Mouse (Mus musculus) bone marrow, adult 2 months (tissue): ENCODE data around the gene Hikeshi. TPM values are rescaled to one million over a fixed set of nuclear protein-coding genes. Genes with fewer than 3 reads are reported as not detected.

Experiments used
- H3K27ac ChIP-seq: fragments of 200-500 bp; 2 replicates; pipeline ENCODE4 v1.5.1; 2012; ENCODE audit warnings: low read depth, mild to moderate bottlenecking, control low read depth, inconsistent platforms, low read length; ENCODE audit not compliant: control insufficient read depth, poor library complexity, insufficient read depth
- H3K4me1 ChIP-seq: fragments of 200-500 bp; 2 replicates; pipeline ENCODE4 v1.6.1; 2011; ENCODE audit warnings: low read length; ENCODE audit not compliant: control insufficient read depth, insufficient read depth
- H3K4me3 ChIP-seq: fragments of 200-500 bp; replicated peaks from 2 replicates; pipeline ENCODE3; 2011; ENCODE audit warnings: mild to moderate bottlenecking, low read depth, low read length, control low read depth; ENCODE audit not compliant: control insufficient read depth
- CTCF ChIP-seq: fragments of 200-500 bp; IDR thresholded peaks from 2 replicates; pipeline ENCODE4 v1.5.1; 2011; ENCODE audit warnings: low read length, control low read depth; ENCODE audit not compliant: control insufficient read depth, insufficient read depth
- POLR2A ChIP-seq: fragments of 200-500 bp; IDR thresholded peaks from 2 replicates; pipeline ENCODE4 v1.6.1; 2011; ENCODE audit warnings: low read depth, mild to moderate bottlenecking, control low read depth, low read length, borderline replicate concordance; ENCODE audit not compliant: control insufficient read depth
- WGBS: fragments of 180-500 bp; shearing (Covaris S2); methylation state at CpG from one replicate; pipeline ENCODE4 v1.1.7; 2018; 5-methylcytosine and 5-hydroxymethylcytosine counted together
- polyA plus RNA-seq: library from polyadenylated mRNA; stranded (reverse); fragments of >200 nt; gene quantifications from 2 replicates; pipeline ENCODE4 v1.2.4, GENCODE M21; 2011; ENCODE audit warnings: low replicate concordance; ENCODE audit not compliant: missing spikeins, insufficient read depth, insufficient read length

Hikeshi gene
- polyA plus RNA-seq, 1 experiment, result 32.9 TPM

DNA sequence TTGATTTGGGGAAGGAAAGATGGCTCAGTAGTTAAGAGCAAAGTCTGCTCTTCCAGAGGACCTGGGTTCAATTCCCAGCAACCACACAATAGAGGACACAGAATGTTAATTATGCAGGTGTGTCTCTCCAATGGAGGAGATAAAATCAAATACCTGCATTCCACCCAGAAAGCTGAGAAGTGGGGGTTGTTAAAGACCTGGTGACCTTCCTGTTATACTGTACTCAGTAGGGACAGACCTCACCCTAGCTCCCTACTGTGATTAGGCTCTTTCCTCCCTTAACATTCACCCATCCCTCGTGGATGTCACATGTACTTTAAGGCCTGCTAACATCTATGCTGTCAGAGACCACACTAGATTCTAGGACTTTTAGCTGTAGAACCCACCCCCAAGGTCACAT is 34.6 kb upstream of the Hikeshi start:
- WGBS, result 83% methylated on average over 1 of the region's 1 CpGs
- Histone ChIP-seq H3K27ac (no peak overlapping the region), H3K4me3 (no peak overlapping the region), H3K4me1 (no peaks in the 10 kb centered on the region)
- TF ChIP-seq CTCF (no peak), POLR2A (no peak)

DNA sequence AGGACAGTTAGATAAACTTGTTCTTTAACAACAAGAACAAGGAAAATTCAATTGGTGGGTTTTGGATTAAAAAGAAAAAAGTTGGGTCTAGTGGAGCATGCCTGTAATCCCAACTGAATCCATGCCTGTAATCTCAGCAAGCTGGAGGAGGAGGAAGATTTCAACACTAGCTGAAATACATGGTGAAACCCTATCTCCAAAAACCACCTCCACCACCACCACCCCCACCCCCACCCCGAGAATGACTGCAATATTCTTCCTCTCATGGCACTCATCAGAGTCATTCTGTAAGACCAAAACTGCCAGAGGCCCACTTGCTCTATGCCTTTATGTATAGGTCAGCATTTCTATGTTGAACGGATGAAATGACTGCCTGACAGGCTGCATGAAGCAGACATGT is 26.2 kb upstream of the Hikeshi start:
- 50% methylated on average over 2 of the region's 2 CpGs for WGBS

DNA sequence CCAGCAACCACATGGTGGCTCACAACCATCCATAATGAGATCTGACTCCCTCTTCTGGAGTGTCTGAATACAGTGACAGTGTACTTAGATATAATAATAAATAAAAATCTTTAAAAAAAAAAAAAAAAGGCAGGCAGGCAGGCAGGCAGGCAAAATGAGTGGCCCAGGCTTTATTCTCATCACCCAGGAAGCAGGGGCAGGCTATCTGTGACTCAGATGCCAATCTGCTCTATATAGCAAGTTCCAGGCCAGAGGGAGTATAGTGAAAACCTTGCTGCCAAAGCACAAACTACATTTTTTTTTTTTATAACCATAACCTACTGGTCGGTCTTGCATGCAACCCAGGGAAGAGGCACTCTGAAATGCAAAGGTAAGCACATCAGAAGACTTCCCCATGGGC is 25.8 kb upstream of the Hikeshi start:
- TF ChIP-seq POLR2A (no peak), CTCF (no peak)
- WGBS, result 34% methylated on average over 1 of the region's 1 CpGs

More for the DNA sequence above, 26.2 kb upstream of the Hikeshi start:
- Histone ChIP-seq H3K27ac (no peak overlapping the region), H3K4me3 (no peak overlapping the region), H3K4me1 (peaks cover 1% of the 10 kb centered on the region; the same call in 1 of the 2 replicates)
- no peak for TF ChIP-seq CTCF
- TF ChIP-seq POLR2A, result no peak

DNA sequence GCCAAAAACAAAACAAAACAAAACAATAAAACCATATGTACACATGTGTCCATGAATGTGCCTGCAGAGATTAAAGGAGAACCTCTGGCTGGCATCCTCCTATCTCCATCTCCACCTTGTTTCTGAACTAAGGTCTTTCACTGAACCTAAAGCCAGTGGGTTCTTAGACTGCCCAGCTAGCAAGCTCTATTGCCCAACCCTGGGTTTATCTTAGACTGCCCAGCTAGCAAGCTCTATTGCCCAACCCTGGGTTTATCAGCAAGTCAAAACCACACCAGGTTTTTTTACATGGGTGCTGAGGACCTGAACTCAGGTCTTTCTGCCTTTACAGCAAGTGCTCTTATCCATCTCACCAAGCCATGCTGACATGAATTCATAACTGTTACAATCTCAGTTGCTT is 22.1 kb upstream of the Hikeshi start:
- TF ChIP-seq CTCF, result no peak
- no peak for TF ChIP-seq POLR2A
- no peak overlapping the region for H3K27ac ChIP-seq
- H3K4me1 ChIP-seq, result no peaks in the 10 kb centered on the region
- no peak overlapping the region for H3K4me3 ChIP-seq

More for the DNA sequence above, 25.8 kb upstream of the Hikeshi start:
- H3K4me1 ChIP-seq, result peaks cover 1% of the 10 kb centered on the region; the same call in 1 of the 2 replicates
- H3K4me3 ChIP-seq, result no peak overlapping the region
- no peak overlapping the region for H3K27ac ChIP-seq

DNA sequence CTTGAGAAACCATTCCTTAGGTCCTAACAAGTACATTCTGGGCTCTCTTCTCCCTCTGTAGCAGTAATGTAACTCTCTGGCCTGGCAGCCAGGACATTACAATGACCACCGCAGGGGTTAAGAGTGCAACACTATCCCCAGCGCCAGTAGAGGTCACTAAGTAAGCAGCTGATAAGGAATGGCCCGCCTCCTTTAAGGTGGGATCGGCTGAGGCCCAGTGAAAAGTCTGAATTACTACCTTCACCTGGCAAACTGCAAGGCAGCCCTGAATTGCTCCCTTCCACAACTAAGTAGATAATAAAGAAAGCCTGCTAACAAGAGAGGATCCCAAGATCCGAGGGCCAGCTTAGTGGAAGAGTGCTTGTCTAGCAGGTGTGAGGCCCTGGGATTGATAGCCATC is 16.3 kb upstream of the Hikeshi start:
- no peak overlapping the region for H3K4me3 ChIP-seq
- TF ChIP-seq POLR2A (no peak), CTCF (no peak)
- 83% methylated on average over 5 of the region's 5 CpGs for WGBS

DNA sequence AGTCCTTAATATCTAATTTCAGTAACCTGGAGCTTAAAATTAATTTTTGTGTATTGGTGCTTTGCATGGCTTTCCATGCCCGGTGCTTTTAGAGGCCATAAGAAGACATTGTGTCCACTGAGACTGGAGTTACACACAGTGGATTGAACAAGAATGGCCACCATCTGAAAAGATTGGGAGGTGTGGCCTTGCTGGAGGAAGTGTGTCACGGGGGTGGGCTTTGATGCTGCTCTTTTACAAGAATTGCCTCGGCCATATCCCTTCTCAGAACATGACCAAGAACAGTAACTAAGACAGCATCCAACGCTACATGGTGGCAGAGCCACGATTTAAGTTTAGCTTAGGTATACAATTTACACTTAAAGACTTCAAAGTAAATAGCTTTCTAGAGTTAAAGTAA is 13.3 kb upstream of the Hikeshi start:
- 79% methylated on average over 5 of the region's 5 CpGs for WGBS
- TF ChIP-seq CTCF (no peak), POLR2A (no peak)
- no peak overlapping the region for H3K27ac ChIP-seq
- H3K4me1 ChIP-seq, result no peaks in the 10 kb centered on the region
- H3K4me3 ChIP-seq, result no peak overlapping the region

More for the DNA sequence above, 16.3 kb upstream of the Hikeshi start:
- Histone ChIP-seq H3K4me1 (no peaks in the 10 kb centered on the region), H3K27ac (no peak overlapping the region)

DNA sequence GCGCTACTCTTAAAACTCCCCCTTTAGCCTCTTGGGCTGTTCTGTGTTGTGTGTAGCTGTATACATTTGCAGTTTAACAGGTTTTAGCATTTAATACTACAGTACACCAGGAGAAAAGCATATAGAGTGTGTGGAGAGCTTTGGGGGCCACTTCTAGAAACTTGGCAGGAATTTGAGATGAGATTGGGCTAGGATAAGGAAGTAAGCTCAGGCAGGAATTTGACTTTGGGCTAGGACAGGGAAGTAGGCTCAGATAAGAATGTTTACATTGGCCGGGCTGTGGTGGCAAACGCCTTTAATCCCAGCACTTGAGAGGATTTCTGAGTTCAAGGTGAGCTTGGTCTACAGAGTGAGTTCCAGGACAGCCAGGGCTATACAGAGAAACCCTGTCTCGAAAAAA is 8.4 kb upstream of the Hikeshi start:
- H3K4me3 ChIP-seq, result no peak overlapping the region
- TF ChIP-seq CTCF (no peak), POLR2A (no peak)
- 65% methylated on average over 4 of the region's 4 CpGs for WGBS
- H3K4me1 ChIP-seq, result no peaks in the 10 kb centered on the region
- no peak overlapping the region for H3K27ac ChIP-seq

DNA sequence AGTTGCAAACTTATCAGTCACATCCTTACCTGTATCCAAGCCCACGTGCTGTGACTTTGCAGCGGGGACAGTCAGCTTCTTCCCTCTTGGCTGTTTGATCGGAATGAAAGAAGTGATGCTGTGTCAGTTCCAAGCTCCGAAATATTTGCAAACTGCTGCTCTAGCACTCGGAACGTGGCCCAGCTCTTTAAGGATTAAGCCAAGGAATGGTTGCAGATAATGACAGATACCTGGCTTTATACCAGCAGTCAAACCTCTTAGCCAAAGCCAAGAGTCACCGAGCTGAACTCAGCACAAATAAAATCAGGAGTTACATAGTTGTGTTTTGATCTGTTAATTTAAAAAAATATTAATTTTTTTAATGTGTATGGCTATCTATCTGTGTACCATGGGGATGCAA is 7.0 kb upstream of the Hikeshi start:
- WGBS, result 83% methylated on average over 7 of the region's 7 CpGs
- TF ChIP-seq CTCF (no peak), POLR2A (no peak)
- no peaks in the 10 kb centered on the region for H3K4me1 ChIP-seq
- H3K4me3 ChIP-seq, result no peak overlapping the region
- no peak overlapping the region for H3K27ac ChIP-seq

DNA sequence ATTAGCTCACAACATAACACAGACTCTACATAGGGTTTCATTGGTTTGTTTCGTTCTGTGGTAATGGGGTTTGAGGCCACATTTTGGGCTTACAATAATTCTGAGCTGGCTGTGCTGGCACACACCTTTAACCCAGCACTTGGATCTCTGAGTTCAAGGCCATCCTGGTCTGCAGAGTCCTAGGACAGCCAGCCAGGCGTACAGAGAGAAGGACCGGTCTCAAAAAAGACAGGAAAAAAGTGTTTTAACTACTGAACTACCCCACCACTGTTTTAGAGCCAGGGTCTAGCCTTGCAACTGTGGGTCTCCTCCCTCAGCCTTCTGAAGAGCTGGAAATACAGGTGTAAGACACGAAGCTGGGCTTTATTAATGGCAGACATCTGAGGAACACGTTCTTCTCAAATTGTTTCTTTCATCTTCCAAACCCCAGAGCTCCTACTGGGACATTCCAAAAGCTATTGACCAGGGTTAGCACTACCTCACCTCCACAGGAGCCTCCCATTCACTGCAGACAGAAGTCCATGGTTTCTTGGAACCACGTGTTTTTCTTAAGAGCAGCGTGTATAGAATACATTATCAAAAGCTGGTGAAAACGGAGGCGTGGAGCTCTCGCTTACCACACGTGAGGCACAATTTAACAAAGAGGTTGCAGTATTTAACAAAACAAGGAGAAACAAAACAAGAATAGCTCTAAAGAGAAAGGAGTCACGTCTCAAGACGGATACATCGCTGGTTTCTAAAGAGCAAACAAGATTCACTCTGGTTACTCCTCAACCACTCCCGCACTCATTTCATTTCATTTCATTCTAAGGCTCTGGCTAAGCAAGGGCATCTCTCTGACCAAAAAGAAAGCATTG is 1.3 kb downstream of the Hikeshi start:
- no peaks in the 10 kb centered on the region; the same call in 1 of the 2 replicates for H3K4me1 ChIP-seq
- H3K27ac ChIP-seq, result no peak overlapping the region
- TF ChIP-seq POLR2A (no peak), CTCF (no peak)
- H3K4me3 ChIP-seq, result peak overlapping the region; percentile 7
- WGBS, result 60% methylated on average over 15 of the region's 15 CpGs
